Mouse (Mus musculus) MEL (cell line): ENCODE data around the gene Ppp1r32. TPM values are rescaled to one million over a fixed set of nuclear protein-coding genes. Genes with fewer than 3 reads are reported as not detected.

Source experiments
- DNase-seq: peaks from one replicate; pipeline ENCODE4 v3.0.0; 2011; ENCODE audit warnings: low read depth, low spot score
- H3K27ac ChIP-seq: 2 replicates; pipeline ENCODE4 v1.5.1; 2012; ENCODE audit warnings: low read depth, mild to moderate bottlenecking, control low read depth, low read length, moderate library complexity; ENCODE audit not compliant: control insufficient read depth
- H3K27me3 ChIP-seq, 2 experiments: fragments of 150-350 bp in 1 of 2; sonication (generic) in 1 of 2; 2 replicates each; pipeline ENCODE4 v1.6.1; 2012; ENCODE audit warnings: low read length in 2 of 2, mild to moderate bottlenecking in 2 of 2, improper control_type of control experiment in 1 of 2, moderate library complexity in 1 of 2; ENCODE audit not compliant: insufficient read depth in 2 of 2, control insufficient read depth in 1 of 2
- H3K36me3 ChIP-seq, 2 experiments: 2 replicates each; pipeline ENCODE4 v1.6.1; 2012 to 2014; ENCODE audit warnings: low read length in 2 of 2, improper control_type of control experiment in 1 of 2, inconsistent platforms in 1 of 2, mild to moderate bottlenecking in 1 of 2; ENCODE audit not compliant: insufficient read depth in 2 of 2, control insufficient read depth in 1 of 2
- H3K4me1 ChIP-seq, 2 experiments: fragments of 150-350 bp in 1 of 2; sonication (generic) in 1 of 2; 2 replicates each; pipeline ENCODE4 v1.6.1; 2012; ENCODE audit warnings: low read length in 2 of 2, improper control_type of control experiment in 1 of 2, mild to moderate bottlenecking in 1 of 2; ENCODE audit not compliant: insufficient read depth in 2 of 2, control insufficient read depth in 1 of 2
- H3K4me3 ChIP-seq, 2 experiments: fragments of 150-350 bp in 1 of 2; sonication (generic) in 1 of 2; 2 replicates each; pipeline ENCODE4 v1.5.1; 2012; ENCODE audit warnings: low read depth in 2 of 2, low read length in 2 of 2, mild to moderate bottlenecking in 2 of 2, moderate library complexity in 2 of 2, control low read depth in 1 of 2, improper control_type of control experiment in 1 of 2; ENCODE audit not compliant: control insufficient read depth in 1 of 2, insufficient read depth in 1 of 2
- H3K79me2 ChIP-seq: 2 replicates; pipeline ENCODE4 v1.6.1; 2012; ENCODE audit warnings: mild to moderate bottlenecking, low read length, moderate library complexity; ENCODE audit not compliant: control insufficient read depth, poor library complexity, insufficient read depth
- H3K9ac ChIP-seq: 2 replicates; pipeline ENCODE4 v1.6.1; 2012; ENCODE audit warnings: low read depth, mild to moderate bottlenecking, control low read depth, low read length, moderate library complexity; ENCODE audit not compliant: control insufficient read depth, poor library complexity, severe bottlenecking
- H3K9me3 ChIP-seq: fragments of 150-350 bp; sonication (generic); replicated peaks from 2 replicates; pipeline ENCODE4 v1.6.1; 2012; ENCODE audit warnings: mild to moderate bottlenecking, low read length, improper control_type of control experiment, moderate library complexity; ENCODE audit not compliant: insufficient read depth
- E2F4 ChIP-seq: IDR thresholded peaks from 2 replicates; pipeline ENCODE4 v1.6.1; 2011; ENCODE audit warnings: low read depth, low read length, improper control_type of control experiment, borderline replicate concordance
- EP300 ChIP-seq, 2 experiments: IDR thresholded peaks; 2 replicates each; pipeline ENCODE4 v1.6.1; 2011; ENCODE audit warnings: improper control_type of control experiment in 2 of 2, low read length in 2 of 2, low read depth in 1 of 2, mild to moderate bottlenecking in 1 of 2
- ETS1 ChIP-seq: IDR thresholded peaks from 2 replicates; pipeline ENCODE4 v1.6.1; 2012; ENCODE audit warnings: low read depth, mild to moderate bottlenecking, inconsistent platforms, low read length, improper control_type of control experiment, moderate library complexity
- GATA1 ChIP-seq: IDR thresholded peaks from 2 replicates; pipeline ENCODE4 v1.6.1; 2011; ENCODE audit warnings: low read depth, low read length, improper control_type of control experiment
- MAX ChIP-seq: IDR thresholded peaks from 2 replicates; pipeline ENCODE4 v1.6.1; 2011; ENCODE audit warnings: low read length, improper control_type of control experiment
- MEF2A ChIP-seq: IDR thresholded peaks from 2 replicates; pipeline ENCODE4 v1.6.1; 2014; ENCODE audit warnings: low read depth, mild to moderate bottlenecking, inconsistent platforms, low read length, improper control_type of control experiment; ENCODE audit not compliant: poor library complexity, insufficient replicate concordance, severe bottlenecking; ENCODE audit errors: extremely low read depth
- MYB ChIP-seq: IDR thresholded peaks from 2 replicates; pipeline ENCODE4 v1.6.1; 2011; ENCODE audit warnings: mild to moderate bottlenecking, low read depth, low read length, improper control_type of control experiment
- NELFE ChIP-seq: IDR thresholded peaks from 2 replicates; pipeline ENCODE4 v1.6.1; 2011; ENCODE audit warnings: low read depth, low read length, improper control_type of control experiment
- RAD21 ChIP-seq: IDR thresholded peaks from 2 replicates; pipeline ENCODE4 v1.6.1; 2011; ENCODE audit warnings: mild to moderate bottlenecking, low read depth, low read length, improper control_type of control experiment
- SIN3A ChIP-seq: IDR thresholded peaks from 2 replicates; pipeline ENCODE4 v1.6.1; 2012; ENCODE audit warnings: low read length, improper control_type of control experiment, inconsistent platforms
- SMC3 ChIP-seq: IDR thresholded peaks from 2 replicates; pipeline ENCODE4 v1.6.1; 2011; ENCODE audit warnings: low read depth, low read length, improper control_type of control experiment
- TAL1 ChIP-seq: IDR thresholded peaks from 2 replicates; pipeline ENCODE4 v1.6.1; 2012; ENCODE audit warnings: mild to moderate bottlenecking, inconsistent platforms, low read length, moderate library complexity, mixed read lengths
- TBP ChIP-seq: IDR thresholded peaks from 2 replicates; pipeline ENCODE4 v1.8.0; 2011; ENCODE audit warnings: low read depth, low read length, improper control_type of control experiment
- TCF12 ChIP-seq: IDR thresholded peaks from 2 replicates; pipeline ENCODE4 v1.6.1; 2014; ENCODE audit warnings: low read depth, mild to moderate bottlenecking, inconsistent platforms, low read length, improper control_type of control experiment, moderate library complexity
- USF1 ChIP-seq: IDR thresholded peaks from 2 replicates; pipeline ENCODE4 v1.6.1; 2014; ENCODE audit warnings: low read depth, mild to moderate bottlenecking, inconsistent platforms, low read length, improper control_type of control experiment, moderate library complexity
- ZNF384 ChIP-seq: IDR thresholded peaks from 2 replicates; pipeline ENCODE4 v1.6.1; 2012; ENCODE audit warnings: low read depth, mild to moderate bottlenecking, inconsistent platforms, low read length, improper control_type of control experiment
- polyA plus RNA-seq, 2 experiments: library from polyadenylated mRNA; stranded (reverse) in 1 of 2; unstranded in 1 of 2; fragments of >175 nt in 1 of 2; fragments of >200 nt in 1 of 2; gene quantifications; 2 replicates each; pipeline versions ENCODE4 v1.2.1 to v1.2.4; 2012; ENCODE audit warnings: low replicate concordance in 2 of 2, low read depth in 1 of 2; ENCODE audit not compliant: insufficient read length in 2 of 2, insufficient read depth in 1 of 2, missing spikeins in 1 of 2
- total RNA-seq: library from RNA; depleted of rRNA; stranded (reverse); fragments of 300-350 nt; gene quantifications from 2 replicates; pipeline ENCODE4 v1.2.3, GENCODE M21; 2012

Gene Ppp1r32
- total and polyA plus RNA-seq, 3 experiments, result 0.19 to 0.57 TPM; not detected in 1

- Histone ChIP-seq H3K9me3 (no peaks in the 10 kb centered on the region), H3K79me2 (no peaks in the 10 kb centered on the region), H3K9ac (no peak overlapping the region), H3K36me3 (no peaks in the 10 kb centered on the region), H3K4me3 (no peak overlapping the region), H3K27me3 (no peaks in the 10 kb centered on the region; a peak in 1 of 4 replicates), H3K27ac (no peak overlapping the region), H3K4me1 (no peaks in the 10 kb centered on the region)
- no peak for TF ChIP-seq MEF2A
- DNase-seq, result no peak
Measured at GRCm38 (mm10) chr19:10426793-10427192, 55.9 kb downstream of the Ppp1r32 start.

- no peak for DNase-seq
Measured at GRCm38 (mm10) chr19:10426312-10426711, 56.4 kb downstream of the Ppp1r32 start.

GRCm38 (mm10) chr19:10425484-10426270 is 57.1 kb downstream of the Ppp1r32 start:
- Histone ChIP-seq H3K27ac (no peak overlapping the region), H3K4me3 (no peak overlapping the region), H3K4me1 (no peaks in the 10 kb centered on the region), H3K79me2 (no peaks in the 10 kb centered on the region), H3K27me3 (no peaks in the 10 kb centered on the region; a peak in 1 of 4 replicates), H3K9me3 (no peaks in the 10 kb centered on the region), H3K9ac (no peak overlapping the region), H3K36me3 (no peaks in the 10 kb centered on the region)
- no peak for TF ChIP-seq GATA1
- TF ChIP-seq EP300 (IDR thresholded peaks at IDR 0.05; ENCODE audit: low read depth in 1 of 2, low read length in 2 of 2), result no peak
- TF ChIP-seq ZNF384, result no peak
- no peak for DNase-seq

More at GRCm38 (mm10) chr19:10426312-10426711, 56.4 kb downstream of the Ppp1r32 start:
- no peaks in the 10 kb centered on the region; a peak in 1 of 4 replicates for H3K27me3 ChIP-seq
- H3K4me3 ChIP-seq, result no peak overlapping the region
- H3K9ac ChIP-seq, result no peak overlapping the region
- H3K27ac ChIP-seq, result no peak overlapping the region
- no peaks in the 10 kb centered on the region for H3K36me3 ChIP-seq
- H3K79me2 ChIP-seq, result no peaks in the 10 kb centered on the region
- H3K9me3 ChIP-seq, result no peaks in the 10 kb centered on the region
- TF ChIP-seq MYB, result no peak
- no peak for TF ChIP-seq MAX
- no peak for TF ChIP-seq TCF12
- no peak for TF ChIP-seq SIN3A
- no peak for TF ChIP-seq TBP
- TF ChIP-seq USF1, result no peak
- no peak for TF ChIP-seq RAD21
- no peak for TF ChIP-seq SMC3
- no peak for TF ChIP-seq E2F4
- TF ChIP-seq TAL1, result no peak
- no peak for TF ChIP-seq ETS1
- no peak for TF ChIP-seq NELFE
- no peaks in the 10 kb centered on the region for H3K4me1 ChIP-seq
